Mouse (Mus musculus): ENCODE measurements around the gene Sh3pxd2a.

GRCm38 (mm10) chr19:47335262-47335661, 128.9 kb downstream of the Sh3pxd2a start:
- TF ChIP-seq POLR2A (IDR thresholded peaks at IDR 0.05; ENCODE audit: low read depth, low read length) (no peak), CTCF (IDR thresholded peaks at IDR 0.05; ENCODE audit: extremely low read depth, insufficient read depth, insufficient read length, insufficient replicate concordance) (no peak)
